Mouse (Mus musculus) heart, postnatal 0 days (tissue): ENCODE measurements around the gene Smim20. TPM values are rescaled to one million over a fixed set of nuclear protein-coding genes. Genes with fewer than 3 reads are reported as not detected.

Experiments
- ATAC-seq: fragments of 200-750 bp; cut with Nextera tagmentation; 2 replicates; pipeline ENCODE4 v1.8.0; 2017; ENCODE audit warnings: low read depth, moderate number of reproducible peaks, moderate library complexity; ENCODE audit not compliant: insufficient read depth
- DNase-seq: peaks from one replicate; pipeline ENCODE4 v3.0.0-alpha.2; 2016; ENCODE audit warnings: low spot score
- H3K27ac ChIP-seq: fragments of 300-500 bp; sonication (generic); 2 replicates; pipeline ENCODE4 v1.5.1; 2014; ENCODE audit warnings: low read depth, mild to moderate bottlenecking
- H3K27me3 ChIP-seq: fragments of 300-500 bp; sonication (generic); 2 replicates; pipeline ENCODE4 v1.6.1; 2014; ENCODE audit warnings: low read length, mixed read lengths; ENCODE audit not compliant: control insufficient read depth, insufficient read depth
- H3K36me3 ChIP-seq: fragments of 300-500 bp; sonication (generic); replicated peaks from 2 replicates; pipeline ENCODE4 v1.6.1; 2014; ENCODE audit warnings: low read length, mixed read lengths; ENCODE audit not compliant: control insufficient read depth, insufficient read depth
- H3K4me1 ChIP-seq: fragments of 300-500 bp; sonication (generic); 2 replicates; pipeline ENCODE4 v1.6.1; 2014; ENCODE audit warnings: antibody characterized with exemption; ENCODE audit not compliant: control insufficient read depth, insufficient read depth
- H3K4me2 ChIP-seq: fragments of 300-500 bp; sonication (generic); 2 replicates; pipeline ENCODE4 v1.6.1; 2014; ENCODE audit warnings: low read depth, mild to moderate bottlenecking, low read length, moderate library complexity
- H3K4me3 ChIP-seq: fragments of 300-500 bp; sonication (generic); 2 replicates; pipeline ENCODE4 v1.5.1; 2014; ENCODE audit warnings: low read depth, low read length
- H3K9ac ChIP-seq: fragments of 300-500 bp; sonication (generic); replicated peaks from 2 replicates; pipeline ENCODE4 v1.6.1; 2014; ENCODE audit warnings: low read depth, low read length, mixed read lengths
- H3K9me3 ChIP-seq: fragments of 300-500 bp; sonication (generic); replicated peaks from 2 replicates; pipeline ENCODE4 v1.6.1; 2016; ENCODE audit warnings: low read length; ENCODE audit not compliant: control insufficient read depth
- CTCF ChIP-seq: IDR thresholded peaks from 2 replicates; pipeline ENCODE4 v1.5.1; 2016; ENCODE audit warnings: antibody characterized with exemption, control low read depth, low read depth
- EP300 ChIP-seq: IDR thresholded peaks from 2 replicates; pipeline ENCODE4 v1.6.1; 2016; ENCODE audit warnings: antibody characterized with exemption, low read depth
- WGBS: fragments of 180-500 bp; shearing (Covaris S2); extraction: QIAGEN DNeasy Blood & Tissue Kit; methylation state at CpG from one replicate; pipeline ENCODE4 v1.1.7; 2014; 5-methylcytosine and 5-hydroxymethylcytosine counted together
- polyA plus RNA-seq: library from polyadenylated mRNA; unstranded; fragments of >200 nt; fragmentation: Nextera tagmentation; extraction: Ambion mirVana; gene quantifications from 2 replicates; pipeline ENCODE4 v1.2.1, GENCODE M21; 2015
- total RNA-seq: library from RNA; depleted of rRNA; stranded (reverse); fragments of >200 nt; gene quantifications from 2 replicates; pipeline ENCODE4 v1.2.3, GENCODE M21; 2014; ENCODE audit warnings: low replicate concordance

Smim20 gene
- total and polyA plus RNA-seq, 2 experiments from 2014 or later: 163 to 218 TPM

GRCm38 (mm10) chr5:53282487-53282886 lies 15.6 kb downstream of the Smim20 start:
- Histone ChIP-seq H3K4me1 (no peaks in the 10 kb centered on the region), H3K4me3 (no peak overlapping the region), H3K9ac (no peak overlapping the region), H3K27ac (no peak overlapping the region), H3K9me3 (no peaks in the 10 kb centered on the region), H3K36me3 (peaks cover 20% of the 10 kb centered on the region), H3K4me2 (no peak overlapping the region), H3K27me3 (no peaks in the 10 kb centered on the region)
- ATAC-seq: no peak
- no peak for TF ChIP-seq EP300
- TF ChIP-seq CTCF: no peak
- WGBS: 87% methylated on average over 4 of the region's 4 CpGs
- no peak for DNase-seq

- ATAC-seq (no peak), DNase-seq (no peak)
- Histone ChIP-seq H3K36me3 (no peaks in the 10 kb centered on the region), H3K4me3 (no peak overlapping the region), H3K9me3 (no peaks in the 10 kb centered on the region), H3K27ac (no peak overlapping the region), H3K4me2 (no peak overlapping the region), H3K9ac (no peak overlapping the region), H3K27me3 (no peaks in the 10 kb centered on the region), H3K4me1 (no peaks in the 10 kb centered on the region)
- 74% methylated on average over 2 of the region's 2 CpGs for WGBS
- TF ChIP-seq CTCF: no peak
- TF ChIP-seq EP300: no peak
Measured at GRCm38 (mm10) chr5:53286406-53286805, 19.5 kb downstream of the Smim20 start.

GRCm38 (mm10) chr5:53289438-53289837 lies 22.6 kb downstream of the Smim20 start:
- no peak for DNase-seq
- H3K36me3 ChIP-seq: no peaks in the 10 kb centered on the region
- H3K9ac ChIP-seq: no peak overlapping the region
- H3K27me3 ChIP-seq: no peaks in the 10 kb centered on the region
- WGBS: 47% methylated on average over 9 of the region's 9 CpGs
- no peak overlapping the region for H3K4me3 ChIP-seq
- no peak overlapping the region for H3K27ac ChIP-seq
- no peaks in the 10 kb centered on the region for H3K4me1 ChIP-seq
- no peak overlapping the region for H3K4me2 ChIP-seq
- ATAC-seq: no peak
- TF ChIP-seq EP300 (no peak), CTCF (no peak)
- no peaks in the 10 kb centered on the region for H3K9me3 ChIP-seq

- no peak overlapping the region for H3K4me3 ChIP-seq
- no peak for TF ChIP-seq CTCF
- no peak for TF ChIP-seq EP300
- no peak overlapping the region for H3K27ac ChIP-seq
- no peak for DNase-seq
- H3K27me3 ChIP-seq: no peaks in the 10 kb centered on the region
- H3K9ac ChIP-seq: no peak overlapping the region
- no peak for ATAC-seq
- H3K36me3 ChIP-seq: no peaks in the 10 kb centered on the region
- H3K4me1 ChIP-seq: no peaks in the 10 kb centered on the region
- H3K4me2 ChIP-seq: no peak overlapping the region
- 85% methylated on average over 5 of the region's 5 CpGs for WGBS
- no peaks in the 10 kb centered on the region for H3K9me3 ChIP-seq
Measured at GRCm38 (mm10) chr5:53294627-53295026, 27.7 kb downstream of the Smim20 start.

GRCm38 (mm10) chr5:53296961-53297360 lies 30.1 kb downstream of the Smim20 start:
- H3K27me3 ChIP-seq: no peaks in the 10 kb centered on the region

GRCm38 (mm10) chr5:53301496-53301895 lies 34.6 kb downstream of the Smim20 start:
- H3K27ac ChIP-seq: no peak overlapping the region
- H3K4me1 ChIP-seq: no peaks in the 10 kb centered on the region
- TF ChIP-seq EP300: no peak
- TF ChIP-seq CTCF: no peak
- H3K4me3 ChIP-seq: no peak overlapping the region
- no peaks in the 10 kb centered on the region for H3K36me3 ChIP-seq
- H3K27me3 ChIP-seq: no peaks in the 10 kb centered on the region
- no peak for DNase-seq
- ATAC-seq: no peak
- no peak overlapping the region for H3K9ac ChIP-seq
- WGBS: 65% methylated on average over 8 of the region's 8 CpGs
- H3K9me3 ChIP-seq: no peaks in the 10 kb centered on the region
- H3K4me2 ChIP-seq: no peak overlapping the region

More at GRCm38 (mm10) chr5:53296961-53297360, 30.1 kb downstream of the Smim20 start:
- H3K4me1 ChIP-seq: no peaks in the 10 kb centered on the region
- WGBS: 74% methylated on average over 4 of the region's 4 CpGs
- no peak overlapping the region for H3K4me3 ChIP-seq
- no peak for ATAC-seq
- no peak for DNase-seq
- no peak overlapping the region for H3K9ac ChIP-seq
- no peak overlapping the region for H3K4me2 ChIP-seq
- no peaks in the 10 kb centered on the region for H3K36me3 ChIP-seq
- no peak for TF ChIP-seq EP300
- H3K9me3 ChIP-seq: no peaks in the 10 kb centered on the region
- H3K27ac ChIP-seq: no peak overlapping the region
